Mouse (Mus musculus) hindlimb bud, embryonic 11.5 days (tissue): ENCODE data around the gene Stx6.

ENCODE experiments used
- DNase-seq: peaks from one replicate; pipeline ENCODE4 v3.0.0-alpha.2; 2012; ENCODE audit warnings: low read depth, low spot score; ENCODE audit errors: extremely low spot score

The Stx6 gene

GRCm38 (mm10) chr1:155252631-155253121, 94.2 kb downstream of the Stx6 start:
- no peak for DNase-seq

- DNase-seq = no peak
Measured at GRCm38 (mm10) chr1:155253126-155253525, 94.6 kb downstream of the Stx6 start.

- no peak for DNase-seq
Measured at GRCm38 (mm10) chr1:155254309-155254708, 95.8 kb downstream of the Stx6 start.
